22 mouse cellular contexts compared by ENCODE assay signal in genomic region chr19:17138144-17138915, GRCm38 (mm10).
DNase-seq lines count a peak whose midpoint lies in the region; ATAC-seq and TF ChIP-seq lines count a peak whose summit lies in the region.
"Had no signal": no experiment of that assay in that cellular context is flagged by ENCODE, and none has a peak within 500 bp of the region (broad histone marks: within the 10 kb centered on the region; RNA-seq: fewer than 3 reads in every experiment).

No protein-coding gene starts in this region.

- no peaks in the 10 kb centered on the region for H3K36me3 ChIP-seq in midbrain, embryonic 11.5 days (ENCODE audit: control insufficient read depth, insufficient read depth, low read length)
- no peaks in the 10 kb centered on the region for H3K36me3 ChIP-seq in midbrain, embryonic 10.5 days
- H3K36me3 ChIP-seq in forebrain, embryonic 13.5 days (ENCODE audit: poor library complexity, severe bottlenecking), result no peaks in the 10 kb centered on the region
- H3K36me3 ChIP-seq: embryonic facial prominence, embryonic 10.5 days; forebrain, embryonic 10.5 days; forebrain, embryonic 15.5 days; heart, embryonic 12.5 days; hindbrain, embryonic 10.5 days; intestine, embryonic 15.5 days had no signal

- ATAC-seq in midbrain, embryonic 11.5 days (ENCODE audit: low FRiP score), result no peak
- ATAC-seq in forebrain, embryonic 13.5 days, result no peak
- ATAC-seq: CD4-positive, CD25-positive, alpha-beta regulatory T cell, adult 4 months; forebrain, embryonic 15.5 days; intestine, embryonic 15.5 days had no signal

- H3K9me3 ChIP-seq in midbrain, embryonic 11.5 days (ENCODE audit: control insufficient read depth, low read length), result no peaks in the 10 kb centered on the region
- H3K9me3 ChIP-seq in midbrain, embryonic 10.5 days (replicated peaks), result no peaks in the 10 kb centered on the region
- H3K9me3 ChIP-seq in forebrain, embryonic 13.5 days (replicated peaks), result no peaks in the 10 kb centered on the region
- H3K9me3 ChIP-seq: embryonic facial prominence, embryonic 10.5 days; forebrain, embryonic 10.5 days; forebrain, embryonic 15.5 days; heart, embryonic 12.5 days; hindbrain, embryonic 10.5 days; intestine, embryonic 15.5 days had no signal

- no peak overlapping the region for H3K4me2 ChIP-seq in midbrain, embryonic 11.5 days
- H3K4me2 ChIP-seq in forebrain, embryonic 13.5 days, result no peak overlapping the region
- H3K4me2 ChIP-seq: forebrain, embryonic 15.5 days; intestine, embryonic 15.5 days had no signal

- no peak overlapping the region for H3K9ac ChIP-seq in midbrain, embryonic 11.5 days (ENCODE audit: low read length)
- H3K9ac ChIP-seq in forebrain, embryonic 13.5 days, result no peak overlapping the region
- H3K9ac ChIP-seq: forebrain, embryonic 15.5 days; heart, embryonic 12.5 days; hindbrain, embryonic 14.5 days; intestine, embryonic 15.5 days had no signal

- H3K4me1 ChIP-seq in cerebellum, adult 2 months (ENCODE audit: control insufficient read depth, insufficient read depth, low read length), result peaks cover 7% of the 10 kb centered on the region; the same call in 1 of the 2 replicates
- no peaks in the 10 kb centered on the region for H3K4me1 ChIP-seq in midbrain, embryonic 11.5 days (ENCODE audit: control insufficient read depth, insufficient read depth, low read length)
- peaks cover 20% of the 10 kb centered on the region for H3K4me1 ChIP-seq in midbrain, embryonic 10.5 days
- H3K4me1 ChIP-seq in forebrain, embryonic 13.5 days, result no peaks in the 10 kb centered on the region
- H3K4me1 ChIP-seq: forebrain, embryonic 15.5 days; intestine, embryonic 15.5 days had no signal

- 38% methylated on average over 10 of the region's 10 CpGs for whole genome bisulfite sequencing in cerebellum, adult 2 months
- 15% methylated on average over 10 of the region's 10 CpGs for WGBS in midbrain, embryonic 11.5 days
- WGBS in midbrain, embryonic 10.5 days, result 19% methylated on average over 10 of the region's 10 CpGs
- WGBS in forebrain, embryonic 13.5 days, result 24% methylated on average over 10 of the region's 10 CpGs

- no peak for DNase-seq in cerebellum, adult 2 months
- no peak for DNase-seq in cerebellum, adult 9-10 months
- DNase-seq in midbrain, embryonic 11.5 days (ENCODE audit: low spot score, missing footprints), result peak; percentile 80
- no peak for DNase-seq in midbrain, embryonic 10.5 days (ENCODE audit: low spot score)
- peak; percentile 45 for DNase-seq in WW6 (ENCODE audit: low read depth, low spot score)
- no peak for DNase-seq in left cerebral cortex, adult 18-20 months (ENCODE audit: low spot score in 2 of 2)
- DNase-seq: adrenal gland, adult 8-10 months; adrenal gland, postnatal 36 days; B cell, adult 2 months; cerebellum, adult 8-10 months; cerebellum, postnatal 25 days; gastrocnemius, postnatal 10 days; kidney, adult 8-10 months had no signal

- no peak for TF ChIP-seq POLR2A in cerebellum, adult 2 months (IDR thresholded peaks at IDR 0.05; ENCODE audit: borderline replicate concordance, insufficient read depth, low read length)

- peak overlapping the region; percentile 30 for H3K4me3 ChIP-seq in cerebellum, adult 2 months (replicated peaks; ENCODE audit: insufficient read depth, low read depth, low read length)
- no peak overlapping the region for H3K4me3 ChIP-seq in midbrain, embryonic 11.5 days (ENCODE audit: low read depth, low read length)
- no peak overlapping the region for H3K4me3 ChIP-seq in midbrain, embryonic 10.5 days
- H3K4me3 ChIP-seq in forebrain, embryonic 13.5 days, result no peak overlapping the region
- H3K4me3 ChIP-seq: embryonic facial prominence, embryonic 10.5 days; forebrain, embryonic 15.5 days; intestine, embryonic 15.5 days had no signal

- peak overlapping the region; percentile 50; the same call in 1 of the 2 replicates for H3K27ac ChIP-seq in cerebellum, adult 2 months (ENCODE audit: insufficient read depth, low read length)
- H3K27ac ChIP-seq in midbrain, embryonic 11.5 days (ENCODE audit: low read depth, low read length), result no peak overlapping the region
- H3K27ac ChIP-seq in midbrain, embryonic 10.5 days (replicated peaks), result no peak overlapping the region
- no peak overlapping the region for H3K27ac ChIP-seq in forebrain, embryonic 13.5 days
- H3K27ac ChIP-seq: embryonic facial prominence, embryonic 10.5 days; forebrain, embryonic 10.5 days; forebrain, embryonic 15.5 days; hindbrain, embryonic 10.5 days; hindbrain, embryonic 14.5 days; intestine, embryonic 15.5 days had no signal

- no peak for TF ChIP-seq CTCF in cerebellum, adult 2 months (IDR thresholded peaks at IDR 0.05; ENCODE audit: borderline replicate concordance, insufficient read depth, low read depth, low read length)

- no peaks in the 10 kb centered on the region for H3K27me3 ChIP-seq in cerebellum, adult 2 months (ENCODE audit: control insufficient read depth, insufficient read depth, low read length)
- H3K27me3 ChIP-seq in midbrain, embryonic 11.5 days (ENCODE audit: control insufficient read depth, insufficient read depth, low read length), result no peaks in the 10 kb centered on the region
- peaks cover 20% of the 10 kb centered on the region for H3K27me3 ChIP-seq in midbrain, embryonic 10.5 days (ENCODE audit: low read depth, poor library complexity, severe bottlenecking)
- H3K27me3 ChIP-seq in forebrain, embryonic 13.5 days, result no peaks in the 10 kb centered on the region
- H3K27me3 ChIP-seq: forebrain, embryonic 15.5 days; intestine, embryonic 15.5 days had no signal

Comparison
In these comparisons a context has a peak if more than half of its experiments do, and no peak if none do; other contexts are left out.
1. DNase-seq: peak in midbrain, embryonic 11.5 days (single experiment) and WW6 (single experiment); none in cerebellum, adult 2 months (0 of 2), cerebellum, adult 9-10 months (single experiment), midbrain, embryonic 10.5 days (single experiment) and left cerebral cortex, adult 18-20 months (0 of 2).